Mouse (Mus musculus) liver, adult 2 months (tissue): ENCODE measurements at regions not wholly inside any gene's neighbourhood (a gene's known extent, or its start where the extent isn't known, plus 50 kb on each side); places are given as distances from the start of the nearest gene placed in this dataset.

Source experiments
- DNase-seq: peaks from one replicate; pipeline ENCODE4 v3.0.0-alpha.2; 2011; ENCODE audit warnings: low read depth, low spot score; ENCODE audit errors: extremely low read depth
- H3K27ac ChIP-seq: fragments of 200-500 bp; replicated peaks from 2 replicates; pipeline ENCODE4 v1.5.1; 2012; ENCODE audit warnings: low read depth, mild to moderate bottlenecking, control low read depth, inconsistent platforms, low read length; ENCODE audit not compliant: insufficient read depth
- H3K27me3 ChIP-seq: fragments of 200-500 bp; 2 replicates; pipeline ENCODE4 v1.6.1; 2012; ENCODE audit warnings: mild to moderate bottlenecking, moderate library complexity, low read length, inconsistent platforms; ENCODE audit not compliant: control insufficient read depth, insufficient read depth
- H3K36me3 ChIP-seq: fragments of 200-500 bp; 2 replicates; pipeline ENCODE4 v1.6.1; 2012; ENCODE audit warnings: low read length, inconsistent platforms; ENCODE audit not compliant: control insufficient read depth, insufficient read depth
- H3K4me1 ChIP-seq: fragments of 200-500 bp; 2 replicates; pipeline ENCODE4 v1.6.1; 2011; ENCODE audit warnings: low read length; ENCODE audit not compliant: control insufficient read depth, insufficient read depth
- H3K4me3 ChIP-seq: fragments of 200-500 bp; 2 replicates; pipeline ENCODE4 v1.5.1; 2011; ENCODE audit warnings: low read depth, mild to moderate bottlenecking, control low read depth, low read length, moderate library complexity; ENCODE audit not compliant: insufficient read depth
- H3K79me2 ChIP-seq: fragments of 200-500 bp; 2 replicates; pipeline ENCODE4 v1.6.1; 2012; ENCODE audit warnings: inconsistent platforms, mild to moderate bottlenecking, low read length, moderate library complexity; ENCODE audit not compliant: control insufficient read depth, insufficient read depth
- H3K9ac ChIP-seq: fragments of 200-500 bp; 2 replicates; pipeline ENCODE4 v1.6.1; 2012; ENCODE audit warnings: low read depth, mild to moderate bottlenecking, control low read depth, inconsistent platforms, low read length
- CTCF ChIP-seq: fragments of 200-500 bp; IDR thresholded peaks from 2 replicates; pipeline ENCODE4 v1.5.1; 2011; ENCODE audit warnings: low read depth, low read length, control low read depth
- POLR2A ChIP-seq: fragments of 200-500 bp; IDR thresholded peaks from 2 replicates; pipeline ENCODE4 v1.6.1; 2011; ENCODE audit warnings: low read length, control low read depth; ENCODE audit not compliant: insufficient read depth; ENCODE audit errors: extremely low read depth
- WGBS: fragments of 180-500 bp; shearing (Covaris S2); methylation state at CpG from one replicate; pipeline ENCODE4 v1.1.7; 2018; 5-methylcytosine and 5-hydroxymethylcytosine counted together

DNA sequence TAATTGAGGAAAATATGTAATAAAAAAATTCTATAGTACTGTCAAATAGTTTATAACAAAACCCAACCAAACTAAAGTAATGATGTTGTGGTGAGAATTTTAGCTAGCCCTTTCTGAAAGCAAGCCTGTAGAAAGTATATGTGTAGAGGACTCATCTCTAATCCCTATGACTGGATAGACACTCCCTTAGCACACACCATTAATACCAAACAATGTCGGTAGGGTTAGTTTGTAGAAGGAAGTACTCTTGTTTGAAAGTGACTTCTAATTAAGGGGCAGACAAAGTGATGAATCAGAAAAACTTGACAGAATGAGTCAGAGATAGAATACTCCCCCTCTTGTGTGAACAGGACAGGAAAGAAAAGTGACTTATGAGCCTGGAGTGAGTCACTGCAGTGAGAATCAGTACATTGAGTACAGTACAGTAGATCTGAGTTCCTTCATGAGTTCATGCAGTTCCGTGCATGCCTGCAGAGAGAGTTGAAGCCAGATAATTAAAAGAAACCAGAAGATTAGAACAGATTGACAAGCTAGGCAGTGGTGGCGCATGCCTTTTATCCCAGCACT lies 610.0 kb downstream of the Prkd1 start:
- no peak overlapping the region for H3K9ac ChIP-seq
- no peaks in the 10 kb centered on the region for H3K79me2 ChIP-seq
- no peak for DNase-seq
- WGBS, result 89% methylated on average over 3 of the region's 3 CpGs
- no peaks in the 10 kb centered on the region for H3K27me3 ChIP-seq
- H3K27ac ChIP-seq, result no peak overlapping the region
- no peaks in the 10 kb centered on the region for H3K36me3 ChIP-seq
- H3K4me3 ChIP-seq, result no peak overlapping the region
- TF ChIP-seq POLR2A (no peak), CTCF (no peak)
- H3K4me1 ChIP-seq, result no peaks in the 10 kb centered on the region

DNA sequence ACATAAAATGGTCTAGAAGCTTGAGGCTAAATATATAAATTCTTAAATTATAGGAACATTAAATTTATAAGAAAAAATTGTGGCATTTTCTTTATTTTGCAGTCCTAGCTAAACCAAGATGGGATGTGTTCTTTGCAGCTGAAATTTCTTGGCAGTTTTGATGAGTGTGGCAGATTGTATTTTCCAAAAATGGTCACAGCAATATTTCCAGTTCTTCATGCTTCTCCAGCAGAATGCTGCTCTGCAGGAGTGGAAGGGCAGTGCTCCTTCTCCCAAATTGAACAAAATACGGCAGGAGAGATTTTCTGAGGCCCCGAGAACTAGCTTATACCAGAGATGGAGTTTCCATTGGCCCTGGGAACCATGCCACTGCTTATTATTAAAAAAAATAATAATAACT lies 587.6 kb downstream of the Prkd1 start:
- no peaks in the 10 kb centered on the region for H3K27me3 ChIP-seq
- H3K4me3 ChIP-seq, result no peak overlapping the region
- H3K9ac ChIP-seq, result no peak overlapping the region
- no peak overlapping the region for H3K27ac ChIP-seq
- no peaks in the 10 kb centered on the region for H3K36me3 ChIP-seq
- no peak for TF ChIP-seq CTCF
- no peak for TF ChIP-seq POLR2A
- WGBS, result 81% methylated on average over 2 of the region's 2 CpGs
- no peaks in the 10 kb centered on the region for H3K4me1 ChIP-seq
- H3K79me2 ChIP-seq, result no peaks in the 10 kb centered on the region
- DNase-seq, result no peak

DNA sequence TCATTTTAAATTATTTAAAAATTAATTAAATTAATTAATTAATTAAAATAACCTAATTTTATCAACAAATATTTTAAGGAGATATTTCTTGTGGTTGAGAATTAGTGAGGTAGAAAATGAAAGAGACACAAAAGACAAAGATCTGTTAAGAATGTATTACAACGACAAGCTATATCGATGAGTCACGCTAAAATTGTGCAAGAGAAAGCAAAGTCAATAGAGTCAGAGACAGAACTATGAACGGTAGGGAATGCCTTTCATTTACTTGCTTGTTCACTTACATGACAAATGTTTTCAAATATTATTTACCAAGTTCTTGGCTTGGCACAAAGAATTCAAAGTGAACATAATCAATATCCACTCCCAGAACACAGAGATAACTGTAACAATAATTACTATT lies 582.5 kb downstream of the Prkd1 start:
- DNase-seq, result peak; percentile 54
- no peaks in the 10 kb centered on the region for H3K4me1 ChIP-seq
- TF ChIP-seq CTCF (no peak), POLR2A (no peak)
- H3K9ac ChIP-seq, result no peak overlapping the region
- H3K27ac ChIP-seq, result no peak overlapping the region
- no peaks in the 10 kb centered on the region for H3K27me3 ChIP-seq
- H3K4me3 ChIP-seq, result no peak overlapping the region
- 58% methylated on average over 4 of the region's 4 CpGs for WGBS
- H3K36me3 ChIP-seq, result no peaks in the 10 kb centered on the region
- H3K79me2 ChIP-seq, result no peaks in the 10 kb centered on the region

DNA sequence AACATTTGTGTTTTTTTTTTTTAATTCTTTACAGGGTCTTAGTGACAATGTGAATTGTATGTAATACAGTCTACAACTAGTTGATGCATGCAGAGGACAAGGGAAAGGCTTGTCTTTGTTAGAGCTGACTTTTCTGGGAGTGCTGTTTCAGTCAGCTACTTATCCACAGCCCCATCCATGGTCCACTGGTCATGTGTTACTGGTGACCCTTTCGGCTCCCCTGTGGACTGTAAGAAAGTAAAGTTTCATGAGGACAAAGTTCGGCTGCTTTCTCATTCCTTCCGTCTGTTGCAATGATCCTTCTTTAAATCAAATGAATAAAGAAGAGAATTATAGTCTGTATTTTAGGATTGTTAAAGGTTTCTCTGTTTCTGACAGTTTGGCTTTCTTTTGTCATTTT lies 577.1 kb downstream of the Prkd1 start:
- H3K4me3 ChIP-seq, result no peak overlapping the region
- H3K4me1 ChIP-seq, result no peaks in the 10 kb centered on the region
- 74% methylated on average over 3 of the region's 3 CpGs for WGBS
- no peaks in the 10 kb centered on the region for H3K79me2 ChIP-seq
- TF ChIP-seq CTCF, result no peak
- no peak for TF ChIP-seq POLR2A
- no peaks in the 10 kb centered on the region for H3K36me3 ChIP-seq
- H3K27ac ChIP-seq, result no peak overlapping the region
- no peak for DNase-seq
- H3K27me3 ChIP-seq, result no peaks in the 10 kb centered on the region
- H3K9ac ChIP-seq, result no peak overlapping the region

DNA sequence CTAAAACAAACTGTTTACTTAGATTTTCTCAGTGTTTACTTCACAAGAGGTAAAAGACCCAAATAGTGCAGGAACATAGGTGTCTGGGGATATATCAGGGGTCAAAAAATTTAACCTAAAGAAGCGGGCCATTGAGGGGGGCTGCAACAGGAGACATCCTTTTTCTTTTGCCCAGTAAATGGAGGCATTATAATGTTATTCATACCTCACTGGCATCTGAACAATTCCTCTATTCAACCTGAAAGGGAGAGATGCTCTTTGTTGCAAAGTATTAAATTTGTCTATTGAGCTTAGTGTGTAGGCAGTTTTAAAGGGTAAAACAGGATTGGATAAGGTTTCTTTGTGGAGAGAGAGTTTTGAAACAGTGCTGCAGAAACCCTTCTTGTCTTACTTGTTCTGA lies 576.5 kb downstream of the Prkd1 start:
- Histone ChIP-seq H3K4me3 (no peak overlapping the region), H3K27me3 (no peaks in the 10 kb centered on the region), H3K9ac (no peak overlapping the region), H3K4me1 (no peaks in the 10 kb centered on the region), H3K79me2 (no peaks in the 10 kb centered on the region), H3K36me3 (no peaks in the 10 kb centered on the region), H3K27ac (no peak overlapping the region)
- TF ChIP-seq CTCF (no peak), POLR2A (no peak)
- 74% methylated on average over 1 of the region's 1 CpGs for WGBS
- DNase-seq, result no peak

DNA sequence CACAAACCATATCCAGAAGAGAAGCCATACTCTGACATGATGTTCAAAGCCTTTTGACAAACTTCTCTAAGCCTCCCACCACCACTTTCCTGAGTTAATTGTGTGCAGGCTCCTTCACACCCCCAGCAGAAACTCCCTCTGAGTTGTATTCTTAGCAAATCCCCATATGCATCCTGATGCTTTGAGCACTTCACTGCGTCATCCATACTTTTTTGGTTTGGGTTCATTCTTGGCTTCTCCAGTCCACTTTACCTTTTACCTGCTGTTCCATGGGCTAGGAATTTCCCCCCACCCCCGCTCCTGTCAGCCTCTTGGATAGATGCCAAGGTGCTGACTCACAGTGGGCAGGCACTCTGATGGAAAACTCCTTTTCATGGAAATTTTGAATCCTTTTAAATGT lies 575.2 kb downstream of the Prkd1 start:
- H3K36me3 ChIP-seq, result no peaks in the 10 kb centered on the region
- H3K27ac ChIP-seq, result no peak overlapping the region
- H3K9ac ChIP-seq, result no peak overlapping the region
- no peak overlapping the region for H3K4me3 ChIP-seq
- no peaks in the 10 kb centered on the region for H3K4me1 ChIP-seq
- TF ChIP-seq CTCF (no peak), POLR2A (no peak)
- DNase-seq, result no peak
- WGBS, result 62% methylated on average over 2 of the region's 2 CpGs
- H3K79me2 ChIP-seq, result no peaks in the 10 kb centered on the region
- no peaks in the 10 kb centered on the region for H3K27me3 ChIP-seq
